Mouse (Mus musculus) mammary gland, adult 2 months (tissue): Measurements from ENCODE around the gene Phldb3. TPM values are rescaled to one million over a fixed set of nuclear protein-coding genes. Genes with fewer than 3 reads are reported as not detected.

Source experiments
- polyA plus RNA-seq: library from polyadenylated mRNA; depleted of rRNA; stranded (reverse); fragments of >200 nt; gene quantifications from 2 replicates; pipeline ENCODE4 v1.2.3, GENCODE M21; 2012; ENCODE audit warnings: low replicate concordance; rRNA removed

Phldb3 gene
- 3.0 and 6.6 TPM in 2 replicates for polyA plus RNA-seq

GRCm38 (mm10) chr7:24610144-24610878 lies at the start of gene Phldb3:
Phldb3 (plus strand) TSS chr7:24610763.

GRCm38 (mm10) chr7:24587330-24588105 lies 23.0 kb upstream of the Phldb3 start, which contains the start of the genes Ethe1 and Zfp575:
Ethe1 (plus strand) TSS chr7:24587543.
Zfp575 (minus strand) TSS chr7:24587641.

GRCm38 (mm10) chr7:24636264-24636663 lies 25.7 kb downstream of the Phldb3 start, which contains the start of gene Lypd3:
Lypd3 (plus strand) TSS chr7:24636550.

DNA sequence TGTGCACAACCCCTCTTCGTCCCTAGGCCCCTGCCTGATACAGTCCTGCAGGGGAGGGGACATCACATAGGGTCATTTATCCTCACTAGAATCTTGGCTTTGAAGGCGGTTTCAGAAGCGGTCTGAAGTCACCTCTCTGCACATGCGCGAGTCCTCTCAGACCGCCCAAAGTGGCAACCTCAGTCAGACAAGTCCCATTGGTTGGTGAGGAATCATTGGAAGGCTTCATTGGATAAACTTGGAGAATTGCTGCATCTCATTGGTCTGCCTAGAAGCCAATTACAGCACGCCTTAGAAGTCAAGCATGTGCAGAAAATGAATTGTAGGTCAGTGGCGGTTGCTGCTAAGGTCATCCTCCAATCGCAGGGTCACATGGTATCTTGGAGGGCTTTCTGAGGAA lies 66.0 kb downstream of the Phldb3 start, which contains the start of gene Tex101:
TSS of gene Tex101 (minus strand) at position 101 of the 400 bp plus-strand sequence.

Other genes with a start within 250 kb of the Phldb3 start
- gene Kcnn4, start 240.5 kb upstream of the Phldb3 start, polyA plus RNA-seq, result 35.8 and 76.3 TPM in 2 replicates
- gene Smg9, start 211.1 kb upstream of the Phldb3 start, polyA plus RNA-seq, result 64.5 and 74.1 TPM in 2 replicates
- gene Irgc1, start 158.5 kb upstream of the Phldb3 start, polyA plus RNA-seq, result 1.1 and 4.1 TPM in 2 replicates
- 14.8 and 26.7 TPM in 2 replicates for gene Plaur, start 148.3 kb upstream of the Phldb3 start, polyA plus RNA-seq
- gene Cadm4, start 128.7 kb upstream of the Phldb3 start, polyA plus RNA-seq, result 12.6 and 19.7 TPM in 2 replicates
- gene Zfp428, start 103.8 kb upstream of the Phldb3 start, polyA plus RNA-seq, result 4.9 and 17.5 TPM in 2 replicates
- not detected in 2 replicates for gene AC161166.1, start 98.3 kb upstream of the Phldb3 start, polyA plus RNA-seq
- gene Irgq, start 80.1 kb upstream of the Phldb3 start, polyA plus RNA-seq, result 19.0 and 20.6 TPM in 2 replicates
- gene Pinlyp, start 64.6 kb upstream of the Phldb3 start, polyA plus RNA-seq, result 0.23 and 0.34 TPM in 2 replicates
- gene Xrcc1, start 64.5 kb upstream of the Phldb3 start, polyA plus RNA-seq, result 40.5 and 54.7 TPM in 2 replicates
- 25.3 and 33.7 TPM in 2 replicates for gene Ethe1, start 23.2 kb upstream of the Phldb3 start, polyA plus RNA-seq
- gene Zfp575, start 23.1 kb upstream of the Phldb3 start, polyA plus RNA-seq, result 0.22 and 0.80 TPM in 2 replicates
- 7.3 and 8.8 TPM in 2 replicates for gene Lypd3, start 25.8 kb downstream of the Phldb3 start, polyA plus RNA-seq
- gene Tex101, start 65.9 kb downstream of the Phldb3 start, polyA plus RNA-seq, result not detected in 2 replicates
- not detected in 2 replicates for gene BC049730, start 98.5 kb downstream of the Phldb3 start, polyA plus RNA-seq
- not detected in 2 replicates for gene Gm4763, start 116.1 kb downstream of the Phldb3 start, polyA plus RNA-seq
- gene Cd177, start 149.5 kb downstream of the Phldb3 start, polyA plus RNA-seq, result 0.41 and 0.66 TPM in 2 replicates
- 0.19 and 0.30 TPM in 2 replicates for gene Ceacam10, start 166.4 kb downstream of the Phldb3 start, polyA plus RNA-seq